Mouse (Mus musculus) embryonic stem cell, embryonic (primary cell): ENCODE data around the gene Mylpf.

ENCODE experiments used
- CTCF ChIA-PET, 4 experiments: fragments of 300-600 bp in 2 of 4; fragments of 350-600 bp in 2 of 4; sonication (Branson Sonifier 250); formaldehyde crosslinking; loops; one replicate each; lab custom pipeline; 2022; ENCODE audit warnings: inconsistent platforms in 2 of 4; lab: Charles Lee
- POLR2A ChIA-PET, 4 experiments: fragments of 300-600 bp in 2 of 4; fragments of 350-600 bp in 2 of 4; sonication (Branson Sonifier 250); formaldehyde crosslinking; loops; one replicate each; lab custom pipeline; 2022; ENCODE audit warnings: antibody characterized with exemption in 4 of 4, inconsistent platforms in 1 of 4; lab: Charles Lee

Mylpf gene

DNA sequence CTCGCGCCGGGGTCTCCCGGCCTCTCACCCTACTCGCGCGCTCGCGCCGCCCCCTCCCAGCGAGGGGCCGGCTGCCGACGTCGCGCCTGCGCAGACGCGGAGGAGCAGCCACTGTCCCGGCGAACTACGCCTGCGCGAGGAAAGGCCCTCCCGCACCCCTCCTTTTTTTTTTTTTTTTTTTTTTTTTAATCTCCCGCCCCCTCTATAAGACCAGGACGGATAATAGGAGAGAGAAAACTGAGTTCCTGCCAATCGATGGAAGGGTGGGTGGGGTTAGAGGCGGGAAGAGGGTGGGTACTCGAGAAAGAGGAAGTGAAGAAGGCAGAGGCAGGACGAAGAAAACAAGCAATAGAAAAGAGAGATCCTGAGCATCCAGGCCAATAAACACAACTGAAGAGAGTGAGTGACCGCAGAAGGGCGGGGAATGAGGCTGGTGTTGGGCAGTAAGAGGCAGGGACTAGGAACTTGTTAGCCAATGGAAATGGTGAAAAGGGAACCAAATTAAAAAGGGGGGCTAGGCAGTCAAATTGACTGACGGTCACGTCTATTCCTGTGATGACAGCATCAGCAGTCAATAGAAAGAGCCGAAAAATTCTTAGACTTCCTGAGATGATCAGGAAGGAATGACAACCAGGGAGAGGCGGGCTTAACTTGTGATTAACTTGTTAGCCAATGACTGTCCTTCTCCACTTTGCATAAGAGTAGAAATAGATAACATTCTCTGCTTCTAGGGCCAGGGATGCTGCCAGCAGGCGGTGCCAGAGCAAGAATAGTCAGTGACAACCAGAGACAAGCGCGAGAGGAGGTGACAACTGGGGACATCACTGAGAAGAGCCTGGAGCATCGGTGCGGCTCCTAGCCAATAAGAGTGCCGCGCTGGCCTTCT lies at the start of gene Mylpf:
Mylpf (plus strand) TSS at position 338 of the 886 bp plus-strand sequence.
- POLR2A ChIA-PET: interaction anchor here in 3 of 4 experiments (0.6 to 7.3 kb wide), 28 partner anchors 8 to 438 kb away, joined by 3 to 208 read pairs (median 6); partner anchors contain the start of genes Cd2bp2 (in 2 of the 3), Sept1 (in 2 of the 3), Zfp553 (in 2 of the 3) and Dctpp1 (in 1 of the 3)
- CTCF ChIA-PET: interaction anchor here in 2 of 4 experiments (0.5 to 1.9 kb wide), 3 partner anchors 21 to 49 kb away, joined by 3 to 5 read pairs (median 4); no protein-coding TSS in a partner anchor

DNA sequence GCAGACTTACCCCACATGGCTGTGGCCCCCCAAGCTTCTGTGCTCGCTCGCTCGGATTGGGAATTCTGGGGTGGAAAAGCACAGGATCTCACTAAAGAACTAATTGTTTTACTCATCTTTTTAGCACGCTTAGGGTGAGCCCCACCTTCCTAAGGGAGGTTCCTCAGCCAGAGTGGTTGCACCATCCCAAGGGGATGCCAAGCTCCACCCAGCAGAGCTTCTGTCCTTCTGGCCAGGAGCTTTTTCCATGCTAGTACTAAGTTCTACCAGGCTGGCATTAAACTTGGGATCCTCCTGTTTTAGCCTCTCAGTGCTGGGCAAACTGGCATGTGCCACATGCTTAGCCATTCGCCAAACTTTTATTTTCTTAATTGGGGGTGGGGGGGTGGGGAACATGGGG lies 46.1 kb upstream of the Mylpf start:
- CTCF ChIA-PET: interaction anchor here in 1 of 4 experiments (0.6 kb wide), 1 partner anchor 46 kb away, joined by 4 read pairs; no protein-coding TSS in a partner anchor
- POLR2A ChIA-PET: interaction anchor here in 3 of 4 experiments (0.6 to 1.4 kb wide), 4 partner anchors 13 to 350 kb away, joined by 3 read pairs; no protein-coding TSS in a partner anchor

DNA sequence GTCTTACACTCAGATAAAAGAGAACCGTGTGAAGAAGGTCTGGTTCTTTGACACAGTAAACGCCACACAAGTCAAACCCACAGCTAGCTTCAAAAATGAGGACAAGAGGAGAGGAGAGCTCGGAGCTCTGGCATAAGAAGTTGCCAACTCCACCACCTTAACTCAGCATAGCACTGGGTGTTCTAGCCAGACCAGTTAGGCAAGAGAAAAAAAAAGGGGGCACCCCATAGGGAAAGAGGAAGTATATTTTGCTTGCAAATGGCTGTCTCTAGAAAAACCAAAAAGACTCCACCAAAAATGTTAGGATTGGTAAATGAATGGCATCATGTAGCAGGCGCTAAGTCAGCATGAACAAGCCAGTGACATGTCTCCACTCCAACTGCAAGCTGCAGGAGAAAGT lies 44.7 kb upstream of the Mylpf start:
- ChIA-PET POLR2A (interaction anchor here in 2 of 4 experiments (0.5 to 1.6 kb wide), 4 partner anchors 14 to 702 kb away, joined by 3 to 4 read pairs (median 4); no protein-coding TSS in a partner anchor), CTCF (interaction anchor here in 1 of 4 experiments (1.0 kb wide), 1 partner anchor 18 kb away, joined by 3 read pairs; no protein-coding TSS in a partner anchor)

DNA sequence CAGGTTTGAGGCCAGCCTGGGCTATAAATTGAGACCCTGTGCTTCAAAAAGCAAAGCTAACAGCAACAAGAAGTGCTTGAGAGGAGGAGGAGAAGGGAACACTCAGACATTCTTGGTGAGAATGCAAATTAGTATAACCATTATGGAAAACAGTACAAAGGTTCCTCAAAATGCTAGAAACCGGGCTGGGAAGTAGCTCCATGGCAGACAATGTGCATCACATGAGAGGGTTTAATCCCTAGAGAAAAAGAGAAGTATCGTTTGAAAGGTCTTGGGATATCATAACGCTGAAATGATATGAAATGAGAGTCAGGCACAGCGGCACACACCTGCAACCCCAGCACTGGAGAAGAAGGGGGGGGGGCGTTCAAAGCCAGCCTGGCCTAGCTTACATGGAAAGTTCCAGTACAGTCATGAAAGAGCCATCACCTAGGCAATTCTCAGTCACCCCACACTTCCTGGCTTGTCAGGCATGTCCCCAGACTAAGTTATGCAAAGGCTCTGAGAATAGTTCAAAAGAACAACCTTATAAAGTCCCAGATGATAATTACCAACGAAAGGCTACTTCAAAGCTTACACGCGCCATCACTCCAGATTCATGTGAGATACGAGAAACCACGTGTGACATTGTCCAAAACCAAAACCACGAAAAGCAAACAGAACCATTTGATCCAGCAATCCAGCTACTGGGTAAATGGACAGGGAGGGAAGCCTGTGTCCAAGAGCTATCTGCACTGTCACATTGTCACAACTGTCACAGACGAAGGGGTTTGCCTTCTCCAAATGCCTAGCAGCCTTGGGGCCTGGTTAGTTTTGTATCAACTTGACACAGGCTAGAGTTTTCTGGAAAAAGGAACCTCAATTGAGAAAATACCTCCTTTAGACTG lies 42.8 kb upstream of the Mylpf start:
- CTCF ChIA-PET: interaction anchor here (0.5 to 1.0 kb wide), 5 partner anchors 16 to 410 kb away, joined by 3 to 5 read pairs (median 3); no protein-coding TSS in a partner anchor
- POLR2A ChIA-PET: interaction anchor here (0.5 to 1.8 kb wide), 5 partner anchors 11 to 28 kb away, joined by 3 to 7 read pairs (median 3); no protein-coding TSS in a partner anchor

DNA sequence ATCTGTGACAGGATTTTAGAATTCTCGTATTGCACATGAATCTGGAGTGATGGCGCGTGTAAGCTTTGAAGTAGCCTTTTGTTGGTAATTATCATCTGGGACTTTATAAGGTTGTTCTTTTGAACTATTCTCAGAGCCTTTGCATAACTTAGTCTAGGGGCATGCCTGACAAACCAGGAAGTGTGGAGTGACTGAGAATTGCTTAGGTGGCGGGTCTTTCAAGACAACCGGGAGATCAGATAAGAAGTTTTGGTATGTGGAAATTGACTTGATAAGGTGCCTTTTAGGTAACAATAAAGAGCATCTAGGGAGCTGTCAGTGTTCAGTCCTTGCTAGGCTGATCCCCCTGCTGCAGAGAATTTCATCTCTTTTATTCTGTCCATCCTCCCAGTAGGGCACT lies 42.2 kb upstream of the Mylpf start:
- ChIA-PET POLR2A (no interaction called here), CTCF (no interaction called here)

DNA sequence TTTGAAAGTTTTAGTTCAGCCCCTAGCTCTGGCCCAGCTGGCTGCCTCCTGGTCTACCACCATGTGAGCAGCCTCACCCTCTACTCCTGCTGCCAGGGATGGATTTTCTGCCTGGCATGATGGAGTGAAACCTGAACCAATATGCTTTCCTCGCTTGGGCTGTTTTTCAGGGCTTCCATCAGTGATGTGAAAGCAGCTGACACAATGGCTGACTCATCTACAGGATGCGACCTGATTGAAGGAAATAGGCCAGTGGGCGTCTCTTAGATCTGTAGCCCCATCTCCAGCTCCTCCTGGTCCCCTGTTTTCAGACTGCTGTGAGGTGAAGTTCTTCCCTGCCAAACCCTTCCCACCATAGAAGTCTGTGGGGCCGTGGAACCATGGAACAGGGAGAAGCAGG lies 31.8 kb upstream of the Mylpf start:
- ChIA-PET CTCF (interaction anchor here in 3 of 4 experiments (0.5 to 1.3 kb wide), 10 partner anchors 9 to 479 kb away, joined by 3 to 6 read pairs (median 3); no protein-coding TSS in a partner anchor), POLR2A (interaction anchor here in 3 of 4 experiments (0.6 to 2.7 kb wide), 17 partner anchors 9 to 378 kb away, joined by 3 to 11 read pairs (median 3); partner anchors contain the start of genes Qprt (in 1 of the 3) and Zfp771 (in 1 of the 3))

DNA sequence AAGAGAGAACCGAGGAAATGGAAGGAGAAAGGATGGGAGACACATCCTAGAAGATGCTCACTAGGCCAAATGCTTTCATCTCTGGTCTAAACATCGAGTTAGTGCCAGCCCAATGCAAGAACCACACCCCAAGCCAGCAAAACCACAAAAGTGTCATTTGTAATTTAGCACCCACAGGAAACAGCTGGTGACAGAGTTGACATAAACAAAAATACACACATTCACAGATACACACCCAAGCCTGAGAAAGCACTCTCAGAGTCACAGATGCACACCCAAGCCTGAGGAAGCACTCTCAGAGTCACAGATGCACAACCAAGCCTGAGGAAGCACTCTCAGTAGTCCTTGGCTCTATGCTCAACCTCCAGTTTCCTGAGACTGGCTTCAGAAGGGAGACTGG lies 27.9 kb upstream of the Mylpf start:
- CTCF ChIA-PET: interaction anchor here in 3 of 4 experiments (0.6 to 3.6 kb wide), 4 partner anchors 10 to 567 kb away, joined by 3 to 20 read pairs (median 9); no protein-coding TSS in a partner anchor
- POLR2A ChIA-PET: interaction anchor here in 2 of 4 experiments (0.6 to 2.6 kb wide), 2 partner anchors 10 to 53 kb away, joined by 9 to 11 read pairs; no protein-coding TSS in a partner anchor

DNA sequence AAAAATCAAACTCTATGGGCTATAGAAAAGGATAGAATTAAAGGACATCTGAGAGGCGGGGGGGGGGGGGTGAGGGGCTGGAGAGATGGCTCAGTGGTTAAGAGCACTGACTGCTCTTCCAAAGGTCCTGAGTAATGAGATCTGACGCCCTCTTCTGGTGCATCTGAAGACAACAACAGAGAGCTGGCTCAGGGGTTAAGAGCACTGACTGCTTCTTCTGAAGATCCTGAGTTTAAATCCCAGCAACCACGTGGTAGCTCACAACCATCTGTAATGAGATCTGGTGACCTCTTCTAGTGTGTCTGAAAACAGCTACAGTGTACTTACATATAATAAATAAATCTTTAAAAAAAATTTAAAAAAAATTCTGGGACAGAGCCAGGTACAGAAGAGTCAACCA lies 27.0 kb upstream of the Mylpf start:
- ChIA-PET POLR2A (interaction anchor here (0.6 to 2.6 kb wide), 24 partner anchors 8 to 434 kb away, joined by 3 to 11 read pairs (median 4); partner anchors contain the start of genes Qprt (in 1 of the 4), Sept1 (in 1 of the 4), Spn (in 1 of the 4) and Zfp553 (in 1 of the 4)), CTCF (interaction anchor here (0.6 to 3.6 kb wide), 57 partner anchors 8 to 1169 kb away, joined by 3 to 22 read pairs (median 4); partner anchors contain the start of genes 4930451I11Rik (in 1 of the 4), AI467606 (in 1 of the 4), Cd2bp2 (in 1 of the 4) and Mapk3 (in 1 of the 4))

DNA sequence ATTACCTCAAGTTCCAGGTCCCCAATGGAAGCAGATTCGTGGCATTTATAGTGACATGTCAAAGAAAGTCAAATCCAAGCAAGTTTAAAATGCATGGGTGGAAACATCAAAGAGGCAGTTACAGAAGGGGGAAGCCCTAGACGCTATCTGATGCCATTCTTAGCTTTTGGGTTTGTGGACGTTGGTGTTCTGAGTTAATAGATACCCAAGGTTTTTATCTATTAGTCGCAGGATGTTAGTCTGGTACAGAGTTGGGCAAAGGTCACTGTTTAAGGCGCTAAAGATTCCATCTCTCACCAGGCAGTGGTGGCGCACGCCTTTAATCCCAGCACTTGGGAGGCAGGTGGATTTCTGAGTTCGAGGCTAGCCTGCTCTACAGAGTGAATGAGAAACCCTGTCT lies 25.3 kb upstream of the Mylpf start:
- ChIA-PET CTCF (interaction anchor here in 2 of 4 experiments (0.7 to 3.6 kb wide), 7 partner anchors 12 to 385 kb away, joined by 3 to 20 read pairs (median 5); no protein-coding TSS in a partner anchor), POLR2A (interaction anchor here in 3 of 4 experiments (0.6 to 2.6 kb wide), 16 partner anchors 9 to 77 kb away, joined by 3 to 11 read pairs (median 4); partner anchors contain the start of genes Cd2bp2 (in 1 of the 3), Dctpp1 (in 1 of the 3), Sept1 (in 1 of the 3) and Zfp553 (in 1 of the 3))

DNA sequence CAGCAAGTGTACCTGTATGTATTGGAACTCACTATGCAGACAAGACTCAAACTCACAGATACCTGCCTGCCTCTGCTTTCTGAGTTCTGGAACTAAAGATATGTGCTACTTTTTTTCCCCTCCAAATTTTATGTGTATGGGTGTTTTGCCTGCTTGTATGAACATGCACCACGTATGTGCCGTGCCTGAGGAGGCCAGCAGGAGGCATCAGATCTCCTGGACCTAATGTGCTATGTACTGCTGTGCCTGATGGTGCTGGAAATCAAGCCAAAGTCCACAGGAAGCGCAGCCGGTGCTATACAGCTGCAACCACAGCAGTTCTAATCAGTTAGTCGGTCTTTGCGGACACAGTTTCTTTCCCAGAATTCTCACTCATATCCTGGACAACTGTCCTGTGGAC lies 24.9 kb upstream of the Mylpf start:
- ChIA-PET POLR2A (interaction anchor here in 2 of 4 experiments (0.9 to 2.6 kb wide), 9 partner anchors 9 to 73 kb away, joined by 3 to 11 read pairs (median 6); partner anchors contain the start of gene Cd2bp2 (in 1 of the 2)), CTCF (interaction anchor here (0.6 to 1.5 kb wide), 10 partner anchors 9 to 436 kb away, joined by 3 to 5 read pairs (median 3); no protein-coding TSS in a partner anchor)

DNA sequence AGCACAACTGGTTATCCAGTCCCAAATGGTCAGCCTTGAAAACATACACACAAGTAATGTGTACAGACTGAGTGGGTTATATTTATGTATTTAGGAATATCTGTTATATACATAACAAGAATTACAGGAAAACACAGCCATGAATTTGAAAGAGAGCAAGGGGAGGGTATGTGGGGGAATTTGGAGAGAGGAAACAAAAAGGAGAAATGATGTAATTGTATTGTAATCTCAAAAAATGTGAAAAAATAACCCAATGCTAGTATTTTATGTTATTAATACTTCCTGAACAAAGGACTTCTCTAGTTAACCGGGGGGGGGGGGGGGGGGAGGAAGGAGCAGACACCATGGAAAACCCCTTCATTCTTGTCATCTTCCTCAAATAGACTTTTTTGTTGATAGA lies 24.0 kb upstream of the Mylpf start:
- ChIA-PET POLR2A (interaction anchor here in 3 of 4 experiments (0.6 to 2.0 kb wide), 6 partner anchors 11 to 234 kb away, joined by 3 to 11 read pairs (median 4); partner anchors contain the start of genes Cd2bp2 (in 1 of the 3) and Maz (in 1 of the 3)), CTCF (interaction anchor here in 3 of 4 experiments (0.6 to 1.2 kb wide), 6 partner anchors 8 to 312 kb away, joined by 3 to 7 read pairs (median 4); no protein-coding TSS in a partner anchor)

DNA sequence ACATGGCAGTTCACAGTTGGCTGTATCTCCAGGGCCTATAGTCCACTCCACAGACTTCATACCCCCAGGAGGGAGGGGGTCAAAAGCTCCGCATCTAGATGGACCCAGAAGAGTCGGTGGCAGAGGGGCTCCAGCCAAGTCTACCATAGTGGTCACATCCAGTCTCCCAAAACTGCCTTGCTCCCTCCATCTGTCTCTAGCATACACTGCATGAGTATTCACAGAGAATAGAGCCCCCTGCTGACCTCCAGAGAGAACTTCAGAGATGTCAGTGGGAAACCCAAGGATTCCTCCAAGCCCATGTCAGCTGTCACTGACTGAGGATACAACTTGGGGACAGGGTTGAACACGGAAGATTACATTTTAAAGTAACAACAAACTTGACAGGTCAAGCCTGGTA lies 23.1 kb upstream of the Mylpf start:
- POLR2A ChIA-PET: interaction anchor here in 2 of 4 experiments (0.8 to 15.0 kb wide), 6 partner anchors 9 to 72 kb away, joined by 3 to 162 read pairs (median 4); no protein-coding TSS in a partner anchor

DNA sequence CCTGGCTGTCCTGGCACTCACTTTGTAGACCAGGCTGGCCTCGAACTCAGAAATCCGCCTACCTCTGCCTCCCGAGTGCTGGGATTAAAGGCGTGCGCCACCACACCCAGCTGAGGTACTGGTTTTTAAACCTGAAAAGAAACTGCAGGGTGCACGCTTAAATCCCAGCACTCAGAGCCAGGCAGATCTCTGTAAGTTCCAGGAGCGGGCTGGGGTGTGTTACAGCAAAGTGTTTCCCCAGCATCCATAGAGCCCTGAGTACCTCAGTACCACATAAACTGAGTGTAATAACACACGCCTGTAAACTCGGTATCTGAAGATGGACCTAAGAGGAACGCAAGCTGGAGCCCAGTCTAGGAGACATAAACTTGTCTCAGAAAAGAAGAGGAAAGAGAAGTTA lies 21.3 kb upstream of the Mylpf start:
- CTCF ChIA-PET: interaction anchor here in 3 of 4 experiments (0.6 to 2.1 kb wide), 4 partner anchors 22 to 122 kb away, joined by 3 to 4 read pairs (median 4); no protein-coding TSS in a partner anchor
- POLR2A ChIA-PET: interaction anchor here (0.6 to 15.0 kb wide), 13 partner anchors 10 to 205 kb away, joined by 3 to 162 read pairs (median 4); no protein-coding TSS in a partner anchor

More for the DNA sequence above, 23.1 kb upstream of the Mylpf start:
- CTCF ChIA-PET: interaction anchor here in 2 of 4 experiments (0.6 to 2.1 kb wide), 6 partner anchors 9 to 727 kb away, joined by 3 to 4 read pairs (median 3); partner anchors contain the start of gene Kat8 (in 1 of the 2)

DNA sequence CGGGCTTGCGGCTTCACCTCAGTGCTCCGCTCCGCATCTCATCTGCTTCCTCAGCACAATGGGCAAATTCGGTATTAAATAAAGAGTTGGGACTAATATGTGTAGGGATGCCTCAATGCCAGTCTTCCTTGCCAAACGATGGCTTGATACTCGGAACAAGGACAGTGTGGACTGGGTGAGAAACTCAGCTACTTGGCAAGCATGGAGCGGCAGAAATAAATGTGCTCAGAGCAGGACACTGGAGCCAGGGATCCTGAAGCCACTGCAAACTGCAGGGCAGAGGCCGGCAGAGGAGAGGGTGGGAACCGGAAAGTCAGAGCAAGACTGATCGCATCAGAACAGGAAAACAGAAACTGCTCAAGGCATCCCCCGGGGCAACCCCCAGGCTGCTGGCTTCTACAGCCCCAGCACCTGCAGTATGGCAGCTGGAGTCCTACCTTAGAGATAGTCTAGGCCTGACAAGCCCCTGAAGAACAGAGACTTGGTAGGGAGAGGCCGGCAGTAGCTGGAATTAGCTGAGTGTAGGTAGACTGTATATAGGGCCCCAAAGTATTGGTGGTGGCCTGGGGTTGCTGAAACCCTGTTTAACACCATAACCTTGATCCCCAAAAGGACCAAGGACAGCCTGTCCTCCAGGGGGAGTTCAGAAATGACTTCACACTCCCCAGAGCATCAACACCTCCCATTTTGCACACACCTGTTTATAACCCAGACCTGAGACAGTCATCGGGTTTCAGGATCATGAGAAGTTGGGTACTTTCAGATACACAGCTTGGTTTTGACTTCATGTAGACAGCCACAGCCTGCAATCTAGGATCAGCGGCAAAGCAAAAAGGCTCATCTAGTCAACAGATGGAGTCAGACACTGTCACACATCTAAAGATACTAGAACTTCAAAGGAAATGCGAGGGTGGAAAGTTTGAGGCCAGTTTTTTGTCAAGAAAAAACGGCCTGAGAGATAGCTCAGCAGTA lies 20.1 kb upstream of the Mylpf start:
- CTCF ChIA-PET: interaction anchor here in 1 of 4 experiments (0.5 to 1.3 kb wide), 2 partner anchors 79 to 527 kb away, joined by 3 read pairs; no protein-coding TSS in a partner anchor
- POLR2A ChIA-PET: interaction anchor here in 3 of 4 experiments (0.6 to 15.0 kb wide), 18 partner anchors 8 to 283 kb away, joined by 3 to 162 read pairs (median 4); partner anchors contain the start of genes Maz (in 1 of the 3), Pagr1a (in 1 of the 3) and Pagr1b (in 1 of the 3)

DNA sequence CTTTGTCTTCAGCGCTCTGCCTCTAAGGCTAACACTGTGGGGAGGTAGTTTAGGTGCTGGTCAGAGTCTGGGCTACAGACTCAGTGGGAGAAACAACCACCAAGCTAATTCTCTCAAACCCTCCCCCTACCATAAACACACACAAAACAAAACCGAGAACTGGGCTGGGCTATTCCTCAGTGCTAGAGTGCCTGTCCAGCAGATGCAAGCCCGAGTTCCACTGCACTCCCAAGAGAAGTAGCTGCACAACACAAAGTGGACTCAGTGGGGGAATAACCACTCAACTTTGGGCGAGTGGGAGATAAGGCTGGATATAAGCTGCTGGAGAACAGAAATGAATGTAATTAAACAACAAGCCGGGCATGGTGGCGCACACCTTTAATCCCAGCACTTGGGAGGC lies 18.0 kb upstream of the Mylpf start:
- POLR2A ChIA-PET: interaction anchor here in 3 of 4 experiments (0.7 to 15.0 kb wide), 15 partner anchors 8 to 173 kb away, joined by 3 to 162 read pairs (median 6); partner anchors contain the start of genes Pagr1a (in 1 of the 3) and Zfp771 (in 1 of the 3)
- CTCF ChIA-PET: interaction anchor here in 3 of 4 experiments (1.0 to 1.2 kb wide), 3 partner anchors 9 to 23 kb away, joined by 3 to 5 read pairs (median 3); no protein-coding TSS in a partner anchor
